Mouse (Mus musculus): ENCODE measurements around the gene Zfp985.
"Not testable (repeated sequence)": the region's sequence is repeated elsewhere in the genome, so short reads cannot be mapped to it uniquely, and the experiment has no call there.

The Zfp985 gene

GRCm38 (mm10) chr4:147603806-147604205, 50.7 kb downstream of the Zfp985 start:
- no peak for DNase-seq (ENCODE audit: low spot score in 2 of 2)

DNA sequence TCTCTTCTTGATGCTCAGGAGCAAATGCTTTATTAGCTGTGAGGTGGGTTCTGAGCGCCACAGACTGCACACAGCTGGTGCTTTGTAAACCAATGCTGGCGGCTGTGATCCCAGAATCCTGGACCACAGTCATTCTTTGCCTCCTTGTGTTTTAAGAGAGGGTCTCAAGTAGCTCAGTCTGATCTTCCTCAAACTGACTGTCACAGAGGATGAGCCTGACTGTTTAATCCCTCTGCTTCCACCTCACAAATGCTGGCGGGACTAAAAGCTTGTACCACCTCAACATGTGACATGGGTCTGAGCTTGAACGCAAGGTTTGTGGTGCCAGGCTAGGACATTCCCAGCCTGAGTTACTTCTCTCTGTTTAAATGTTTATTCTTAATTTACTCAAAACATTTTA, 52.4 kb downstream of the Zfp985 start:
- no peak for DNase-seq (ENCODE audit: low spot score in 2 of 2)

DNA sequence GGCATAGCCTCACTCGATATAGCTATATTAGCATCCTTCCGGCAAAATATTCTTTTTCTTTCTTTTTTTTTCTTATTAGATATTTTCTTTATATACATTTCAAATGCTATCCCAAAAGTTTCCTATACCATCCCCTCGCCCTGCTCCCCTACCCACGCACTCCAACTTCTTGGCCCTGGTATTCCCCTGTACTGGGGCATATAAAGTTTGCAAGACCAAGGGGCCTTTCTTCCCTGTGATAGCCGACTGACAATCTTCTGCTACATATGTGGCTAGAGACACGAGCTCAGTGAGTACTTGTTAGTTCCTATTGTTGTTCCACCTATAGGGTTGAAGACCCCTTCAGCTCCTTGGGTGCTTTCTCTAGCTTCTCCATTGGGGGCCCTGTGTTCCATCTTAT, 53.4 kb downstream of the Zfp985 start:
- not testable (repeated sequence) for DNase-seq (ENCODE audit: low spot score in 2 of 2)

GRCm38 (mm10) chr4:147633818-147634262, 80.8 kb downstream of the Zfp985 start:
- DNase-seq (ENCODE audit: low spot score in 2 of 2), result not testable (repeated sequence)

Measured in urinary bladder, postnatal 36 days (tissue).